In genomic region chr15:83848193-83848592, GRCm38 (mm10) we compare ENCODE assay signal across 18 mouse cellular contexts.
DNase-seq lines count a peak whose midpoint lies in the region; ATAC-seq and TF ChIP-seq lines count a peak whose summit lies in the region.
"Had no signal": no experiment of that assay in that cellular context is flagged by ENCODE, and none has a peak within 500 bp of the region (broad histone marks: within the 10 kb centered on the region; RNA-seq: fewer than 3 reads in every experiment).

No protein-coding gene starts in this region.

- ATAC-seq in hindbrain, embryonic 15.5 days (ENCODE audit: low FRiP score, low read depth) = no peak
- no peak for ATAC-seq in hindbrain, embryonic 12.5 days (ENCODE audit: low FRiP score)
- ATAC-seq in neural tube, embryonic 13.5 days (ENCODE audit: low read depth) = no peak
- no peak for ATAC-seq in hindbrain, embryonic 16.5 days
- ATAC-seq in stomach, postnatal 0 days (ENCODE audit: low FRiP score, low TSS enrichment) = no peak
- ATAC-seq: inflammation-experienced regulatory T-cells, adult 6 months; lung, postnatal 0 days had no signal

- WGBS in hindbrain, embryonic 15.5 days = 40% methylated on average over 9 of the region's 9 CpGs
- WGBS in hindbrain, embryonic 12.5 days = 54% methylated on average over 9 of the region's 9 CpGs
- 46% methylated on average over 9 of the region's 9 CpGs for WGBS in neural tube, embryonic 13.5 days
- 33% methylated on average over 9 of the region's 9 CpGs for WGBS in hindbrain, embryonic 16.5 days
- 73% methylated on average over 9 of the region's 9 CpGs for WGBS in stomach, postnatal 0 days

- no peaks in the 10 kb centered on the region for H3K27me3 ChIP-seq in hindbrain, embryonic 15.5 days
- H3K27me3 ChIP-seq in hindbrain, embryonic 12.5 days = 0 out of 2 replicates have a peak, but pooled peaks cover 8% of the 10 kb centered on the region
- no peaks in the 10 kb centered on the region; the same call in 1 of the 2 replicates for H3K27me3 ChIP-seq in neural tube, embryonic 13.5 days
- no peaks in the 10 kb centered on the region for H3K27me3 ChIP-seq in hindbrain, embryonic 16.5 days (replicated peaks; ENCODE audit: control insufficient read depth, insufficient read depth, low read length)
- no peaks in the 10 kb centered on the region for H3K27me3 ChIP-seq in stomach, postnatal 0 days (ENCODE audit: control insufficient read depth, insufficient read depth, low read length)

- no peak overlapping the region for H3K4me3 ChIP-seq in hindbrain, embryonic 15.5 days
- H3K4me3 ChIP-seq in hindbrain, embryonic 12.5 days = no peak overlapping the region
- no peak overlapping the region for H3K4me3 ChIP-seq in neural tube, embryonic 13.5 days
- no peak overlapping the region for H3K4me3 ChIP-seq in hindbrain, embryonic 16.5 days (ENCODE audit: low read length)
- H3K4me3 ChIP-seq in stomach, postnatal 0 days (ENCODE audit: low read depth, low read length) = no peak overlapping the region
- H3K4me3 ChIP-seq: limb, embryonic 12.5 days had no signal

- H3K36me3 ChIP-seq in hindbrain, embryonic 15.5 days = no peaks in the 10 kb centered on the region
- no peaks in the 10 kb centered on the region for H3K36me3 ChIP-seq in hindbrain, embryonic 12.5 days
- no peaks in the 10 kb centered on the region for H3K36me3 ChIP-seq in neural tube, embryonic 13.5 days
- H3K36me3 ChIP-seq in hindbrain, embryonic 16.5 days (ENCODE audit: control insufficient read depth, insufficient read depth, low read length) = no peaks in the 10 kb centered on the region
- no peaks in the 10 kb centered on the region for H3K36me3 ChIP-seq in stomach, postnatal 0 days (ENCODE audit: control insufficient read depth, insufficient read depth, low read length)
- H3K36me3 ChIP-seq: limb, embryonic 12.5 days had no signal

- no peak overlapping the region for H3K9ac ChIP-seq in hindbrain, embryonic 15.5 days
- H3K9ac ChIP-seq in hindbrain, embryonic 12.5 days = no peak overlapping the region
- H3K9ac ChIP-seq in neural tube, embryonic 13.5 days = no peak overlapping the region
- H3K9ac ChIP-seq in hindbrain, embryonic 16.5 days (ENCODE audit: low read depth, low read length) = no peak overlapping the region
- no peak overlapping the region for H3K9ac ChIP-seq in stomach, postnatal 0 days (ENCODE audit: low read length)
- H3K9ac ChIP-seq: limb, embryonic 12.5 days; liver, embryonic 14.5 days had no signal

- no peak overlapping the region; the same call in 1 of the 2 replicates for H3K4me2 ChIP-seq in hindbrain, embryonic 15.5 days
- no peak overlapping the region for H3K4me2 ChIP-seq in hindbrain, embryonic 12.5 days (replicated peaks)
- no peak overlapping the region for H3K4me2 ChIP-seq in neural tube, embryonic 13.5 days
- peak overlapping the region; percentile 12; the same call in 1 of the 2 replicates for H3K4me2 ChIP-seq in hindbrain, embryonic 16.5 days (ENCODE audit: low read length)
- no peak overlapping the region for H3K4me2 ChIP-seq in stomach, postnatal 0 days (replicated peaks; ENCODE audit: low read depth)
- H3K4me2 ChIP-seq: limb, embryonic 12.5 days had no signal

- no peaks in the 10 kb centered on the region for H3K9me3 ChIP-seq in hindbrain, embryonic 15.5 days
- no peaks in the 10 kb centered on the region for H3K9me3 ChIP-seq in hindbrain, embryonic 12.5 days (replicated peaks)
- H3K9me3 ChIP-seq in neural tube, embryonic 13.5 days = no peaks in the 10 kb centered on the region
- H3K9me3 ChIP-seq in hindbrain, embryonic 16.5 days (ENCODE audit: control insufficient read depth, low read length) = no peaks in the 10 kb centered on the region
- no peaks in the 10 kb centered on the region for H3K9me3 ChIP-seq in stomach, postnatal 0 days (ENCODE audit: control insufficient read depth, low read length)
- H3K9me3 ChIP-seq: limb, embryonic 12.5 days had no signal

- TF ChIP-seq EP300 in stomach, postnatal 0 days (optimal IDR thresholded peaks at IDR 0.05) = no peak

- DNase-seq in neural tube, embryonic 10.5 days (ENCODE audit: extremely low spot score, low spot score) = no peak
- DNase-seq in stomach, postnatal 0 days (ENCODE audit: low spot score) = no peak
- no peak for DNase-seq in retina, postnatal 1 day
- DNase-seq: adrenal gland, postnatal 36 days; cerebellum, postnatal 10 days; gastrocnemius, postnatal 14 days; heart, postnatal 10 days; kidney, adult 8-10 months; kidney, postnatal 36 days; thymus, postnatal 25 days had no signal

- TF ChIP-seq CTCF in stomach, postnatal 0 days (IDR thresholded peaks at IDR 0.05; ENCODE audit: low read depth) = no peak

- peaks cover 61% of the 10 kb centered on the region for H3K4me1 ChIP-seq in hindbrain, embryonic 15.5 days (replicated peaks)
- H3K4me1 ChIP-seq in hindbrain, embryonic 12.5 days = peaks cover 48% of the 10 kb centered on the region
- peaks cover 55% of the 10 kb centered on the region for H3K4me1 ChIP-seq in neural tube, embryonic 13.5 days (replicated peaks)
- peaks cover 38% of the 10 kb centered on the region for H3K4me1 ChIP-seq in hindbrain, embryonic 16.5 days (ENCODE audit: control insufficient read depth, insufficient read depth, low read depth, low read length)
- H3K4me1 ChIP-seq in stomach, postnatal 0 days (replicated peaks; ENCODE audit: control insufficient read depth, insufficient read depth) = no peaks in the 10 kb centered on the region
- H3K4me1 ChIP-seq: limb, embryonic 12.5 days had no signal

- peak overlapping the region; percentile 78 for H3K27ac ChIP-seq in hindbrain, embryonic 15.5 days (replicated peaks)
- H3K27ac ChIP-seq in hindbrain, embryonic 12.5 days = no peak overlapping the region
- peak overlapping the region; percentile 52 for H3K27ac ChIP-seq in neural tube, embryonic 13.5 days (replicated peaks)
- peak overlapping the region; percentile 72 for H3K27ac ChIP-seq in hindbrain, embryonic 16.5 days (ENCODE audit: low read depth, low read length)
- H3K27ac ChIP-seq in stomach, postnatal 0 days (replicated peaks) = no peak overlapping the region
- H3K27ac ChIP-seq: limb, embryonic 12.5 days; liver, embryonic 14.5 days had no signal

Comparison
In these comparisons a context has a peak if more than half of its experiments do, and no peak if none do; other contexts are left out.
1. H3K27ac ChIP-seq: peak in hindbrain, embryonic 15.5 days (single experiment), neural tube, embryonic 13.5 days (single experiment) and hindbrain, embryonic 16.5 days (single experiment); none in hindbrain, embryonic 12.5 days (single experiment) and stomach, postnatal 0 days (single experiment).